Mouse (Mus musculus) megakaryocyte, embryonic 14.5 days (primary cell): ENCODE results near the gene Cyp2w1.

ENCODE experiments used
- FLI1 ChIP-seq: IDR thresholded peaks from 2 replicates; pipeline ENCODE4 v1.6.1; 2012; ENCODE audit warnings: low read length, inconsistent platforms, mixed read lengths
- GATA1 ChIP-seq: IDR thresholded peaks from 3 replicates; pipeline ENCODE4 v1.6.1; 2012; ENCODE audit warnings: mixed read lengths, low read length, inconsistent platforms, borderline replicate concordance

DNA sequence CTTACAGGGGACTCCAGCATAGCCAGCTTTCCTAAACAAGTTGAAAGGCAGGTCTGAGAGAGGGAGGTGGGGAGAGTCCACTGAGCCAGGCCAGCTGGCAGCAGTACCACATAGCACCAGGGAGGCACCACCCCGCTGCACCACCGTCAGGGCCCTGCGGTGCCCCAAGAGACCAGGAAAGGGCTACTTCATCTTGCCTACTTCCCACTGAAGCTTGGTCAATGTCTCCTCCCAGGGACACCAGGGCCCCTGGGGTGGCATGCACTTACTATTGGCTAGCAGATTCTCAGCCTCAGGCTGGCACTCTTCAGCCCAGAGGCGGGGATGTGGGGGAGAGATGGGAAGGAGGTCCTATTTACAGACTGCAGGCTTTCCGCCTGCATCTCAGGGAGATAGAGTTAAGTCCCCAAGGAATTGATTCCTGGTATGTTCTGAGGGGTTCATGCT lies 28.3 kb upstream of the Cyp2w1 start:
- TF ChIP-seq GATA1 (no peak), FLI1 (no peak)
